Mouse (Mus musculus) embryonic stem cell, embryonic (primary cell): ENCODE data around the gene Mical1.

Experiments used
- CTCF ChIA-PET, 4 experiments: fragments of 300-600 bp in 2 of 4; fragments of 350-600 bp in 2 of 4; sonication (Branson Sonifier 250); formaldehyde crosslinking; loops; one replicate each; lab custom pipeline; 2022; ENCODE audit warnings: inconsistent platforms in 2 of 4; lab: Charles Lee
- POLR2A ChIA-PET, 4 experiments: fragments of 300-600 bp in 2 of 4; fragments of 350-600 bp in 2 of 4; sonication (Branson Sonifier 250); formaldehyde crosslinking; loops; one replicate each; lab custom pipeline; 2022; ENCODE audit warnings: antibody characterized with exemption in 4 of 4, inconsistent platforms in 1 of 4; lab: Charles Lee

Gene Mical1

DNA sequence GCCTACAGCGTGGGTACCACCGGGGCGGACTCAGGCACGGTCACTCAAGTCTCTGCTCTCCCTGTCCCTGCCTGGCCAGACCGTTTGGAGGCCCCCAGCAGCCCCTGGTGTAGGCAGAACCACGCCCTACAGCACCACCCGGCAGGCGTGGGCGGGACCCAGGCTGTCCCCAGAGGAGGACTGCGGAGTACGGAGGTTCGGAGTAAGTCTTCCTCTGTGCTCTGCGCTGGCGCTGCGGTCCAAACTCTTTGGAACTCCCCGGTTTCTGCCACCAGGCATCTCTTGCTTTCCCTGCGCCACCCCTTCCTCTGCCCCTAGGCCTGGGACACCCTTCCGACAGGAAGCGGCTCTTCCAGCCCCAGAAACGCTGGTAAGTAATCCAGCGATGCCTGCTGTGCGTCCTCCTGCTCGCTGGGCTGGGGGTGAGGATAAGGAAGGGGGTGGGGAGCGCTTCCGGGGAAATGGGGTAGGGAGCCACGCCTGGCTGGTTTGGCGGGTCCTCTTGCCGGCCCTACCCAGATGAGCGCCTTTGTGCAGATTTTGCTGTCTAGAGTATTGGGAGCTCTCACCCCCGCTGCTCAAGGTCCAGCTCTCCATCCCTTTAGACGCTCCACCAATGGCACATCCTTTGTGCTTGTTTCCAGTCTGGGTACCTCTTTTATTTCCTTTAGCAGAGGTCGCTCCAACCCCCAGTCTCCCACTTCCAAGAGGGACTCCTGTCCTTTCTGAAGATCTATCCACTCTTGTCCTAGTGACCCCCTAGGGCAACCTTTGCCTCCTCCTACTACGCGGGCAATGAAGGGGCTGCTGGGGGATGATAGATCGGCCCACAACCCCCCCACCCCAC, at the start of gene Mical1:
Gene Mical1, plus strand, starts transcription at position 144 of the 847 bp plus-strand sequence.
- POLR2A ChIA-PET = interaction anchor here in 3 of 4 experiments (0.5 to 15.8 kb wide), 24 partner anchors 9 to 1218 kb away, joined by 3 to 159 read pairs (median 10); partner anchors contain the start of genes Zbtb24 (in 3 of the 3), Cd164 (in 2 of the 3), Ppil6 (in 2 of the 3) and Smpd2 (in 2 of the 3)
- CTCF ChIA-PET = interaction anchor here in 2 of 4 experiments (0.6 to 1.7 kb wide), 4 partner anchors 9 to 172 kb away, joined by 3 to 8 read pairs (median 4); partner anchors contain the start of gene Ak9 (in 1 of the 2)

DNA sequence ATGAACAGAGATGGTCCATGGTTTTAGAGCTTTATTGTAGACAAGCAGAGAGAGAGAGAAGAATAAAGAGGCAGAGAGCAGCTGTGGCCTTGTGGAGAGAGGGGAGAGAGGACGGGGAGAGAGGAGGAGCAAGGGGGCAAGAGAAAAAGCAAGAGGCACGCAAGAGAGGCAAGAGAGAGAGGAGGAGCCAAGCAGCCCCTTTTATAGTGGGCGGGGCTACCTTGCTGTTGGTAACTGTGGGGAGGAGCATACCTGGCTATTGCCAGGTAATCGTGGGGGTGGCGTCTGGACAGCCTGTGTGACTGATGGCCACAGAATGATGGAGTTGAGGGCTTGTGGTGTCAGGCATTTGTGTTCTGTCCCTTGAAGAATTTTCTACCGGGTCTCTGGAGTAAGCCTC, 49.7 kb upstream of the Mical1 start:
- POLR2A ChIA-PET = interaction anchor here in 3 of 4 experiments (0.7 to 1.5 kb wide), 8 partner anchors 8 to 101 kb away, joined by 3 to 8 read pairs (median 4); partner anchors contain the start of gene Cd164 (in 1 of the 3)
- CTCF ChIA-PET = interaction anchor here in 1 of 4 experiments (0.6 kb wide), 1 partner anchor 1083 kb away, joined by 3 read pairs; no protein-coding TSS in a partner anchor

DNA sequence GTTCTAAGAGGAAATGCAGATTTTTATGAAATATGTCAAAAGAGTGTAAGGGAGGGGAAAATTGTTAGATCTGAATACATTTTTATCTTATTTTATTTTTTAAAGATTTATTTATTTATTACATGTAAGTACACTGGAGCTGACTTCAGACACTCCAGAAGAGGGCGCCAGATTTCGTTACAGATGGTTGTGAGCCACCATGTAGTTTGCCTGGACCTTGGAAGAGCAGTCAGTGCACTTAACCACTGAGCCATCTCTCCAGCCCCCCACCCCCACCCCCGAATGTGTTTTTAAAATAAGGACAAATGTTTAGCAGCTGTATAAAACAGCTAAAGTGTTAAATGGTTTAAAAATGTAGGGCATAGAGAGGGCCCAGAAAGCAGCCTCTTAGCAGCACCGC, 41.5 kb upstream of the Mical1 start:
- ChIA-PET POLR2A (interaction anchor here (0.5 to 5.7 kb wide), 49 partner anchors 9 to 1397 kb away, joined by 3 to 134 read pairs (median 5); partner anchors contain the start of genes Cd164 (in 3 of the 4), Zbtb24 (in 3 of the 4), Ak9 (in 2 of the 4) and Fig4 (in 2 of the 4)), CTCF (interaction anchor here (0.5 to 2.1 kb wide), 35 partner anchors 11 to 1808 kb away, joined by 3 to 48 read pairs (median 4); partner anchors contain the start of genes Zbtb24 (in 2 of the 4), Ak9 (in 1 of the 4), Mical1 (in 1 of the 4) and Ppil6 (in 1 of the 4))

DNA sequence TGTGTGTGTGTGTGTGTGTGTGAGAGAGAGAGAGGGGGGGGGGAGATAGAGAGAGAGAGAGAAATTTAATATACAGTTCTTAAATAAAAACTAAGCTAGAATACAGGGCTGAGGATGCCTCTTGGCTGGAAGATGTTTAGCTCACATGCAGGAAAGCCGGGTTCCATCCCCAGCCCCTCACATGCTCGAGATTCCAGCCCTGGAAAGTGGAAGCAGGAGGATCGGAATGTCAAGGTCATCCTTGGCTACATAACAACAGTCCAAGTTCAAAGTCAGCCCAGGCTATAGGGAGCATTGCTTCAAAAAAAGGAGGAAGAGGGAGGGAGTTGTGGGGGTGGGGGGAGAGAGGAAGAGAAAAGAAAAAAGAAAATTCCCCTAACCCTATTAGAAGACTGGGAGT, 41.0 kb upstream of the Mical1 start:
- POLR2A ChIA-PET = interaction anchor here (0.5 to 5.7 kb wide), 57 partner anchors 9 to 1397 kb away, joined by 3 to 134 read pairs (median 5); partner anchors contain the start of genes Cd164 (in 3 of the 4), Zbtb24 (in 3 of the 4), Ak9 (in 2 of the 4) and Fig4 (in 2 of the 4)
- CTCF ChIA-PET = interaction anchor here (0.5 to 2.1 kb wide), 48 partner anchors 11 to 1809 kb away, joined by 3 to 48 read pairs (median 4); partner anchors contain the start of genes Zbtb24 (in 2 of the 4), Ak9 (in 1 of the 4), Mical1 (in 1 of the 4) and Ppil6 (in 1 of the 4)

DNA sequence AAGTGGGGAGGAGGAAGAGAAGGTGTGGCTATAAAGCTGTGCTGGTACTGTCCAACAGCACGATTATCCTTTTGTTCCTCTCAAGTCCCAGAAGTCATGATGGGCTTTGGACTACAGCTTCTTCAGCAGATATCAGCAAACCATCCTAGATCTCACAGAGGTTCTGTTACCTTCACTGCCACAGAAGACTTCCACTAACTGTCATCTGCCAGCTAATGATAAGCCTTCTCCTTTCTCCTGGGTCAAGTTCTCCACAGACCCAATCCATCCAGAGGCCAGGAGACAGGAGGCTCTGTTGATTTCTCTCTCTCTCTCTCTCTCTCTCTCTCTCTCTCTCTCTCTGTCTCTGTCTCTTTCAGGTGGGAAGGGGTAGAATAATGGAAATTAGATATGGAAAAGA, 27.9 kb upstream of the Mical1 start:
- POLR2A ChIA-PET = interaction anchor here in 3 of 4 experiments (0.7 to 10.1 kb wide), 10 partner anchors 12 to 188 kb away, joined by 4 to 134 read pairs (median 36); partner anchors contain the start of genes Cd164 (in 1 of the 3) and Mical1 (in 1 of the 3)
- CTCF ChIA-PET = interaction anchor here in 1 of 4 experiments (3.7 kb wide), 1 partner anchor 14 kb away, joined by 28 read pairs; no protein-coding TSS in a partner anchor

DNA sequence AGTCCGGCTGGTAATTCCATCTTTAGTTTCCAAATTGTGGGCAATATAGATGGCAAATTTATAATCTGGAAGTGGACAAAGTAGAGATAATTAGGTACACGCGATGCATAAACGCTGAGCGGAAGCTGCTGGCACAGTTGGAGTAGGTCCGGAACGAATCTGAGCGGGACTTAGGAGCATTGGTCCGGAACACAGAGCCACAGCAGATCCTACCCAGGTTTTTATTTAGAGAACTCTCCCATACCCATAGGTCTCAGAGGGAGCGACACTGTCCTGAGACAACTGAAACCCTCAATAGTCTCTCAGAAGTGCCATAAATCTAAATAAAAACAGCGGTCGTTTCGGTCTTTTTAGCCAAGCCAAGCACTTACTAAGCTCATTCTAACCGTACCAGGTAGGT, 26.4 kb upstream of the Mical1 start:
- CTCF ChIA-PET = interaction anchor here in 3 of 4 experiments (0.7 to 3.7 kb wide), 9 partner anchors 9 to 378 kb away, joined by 3 to 28 read pairs (median 3); no protein-coding TSS in a partner anchor

DNA sequence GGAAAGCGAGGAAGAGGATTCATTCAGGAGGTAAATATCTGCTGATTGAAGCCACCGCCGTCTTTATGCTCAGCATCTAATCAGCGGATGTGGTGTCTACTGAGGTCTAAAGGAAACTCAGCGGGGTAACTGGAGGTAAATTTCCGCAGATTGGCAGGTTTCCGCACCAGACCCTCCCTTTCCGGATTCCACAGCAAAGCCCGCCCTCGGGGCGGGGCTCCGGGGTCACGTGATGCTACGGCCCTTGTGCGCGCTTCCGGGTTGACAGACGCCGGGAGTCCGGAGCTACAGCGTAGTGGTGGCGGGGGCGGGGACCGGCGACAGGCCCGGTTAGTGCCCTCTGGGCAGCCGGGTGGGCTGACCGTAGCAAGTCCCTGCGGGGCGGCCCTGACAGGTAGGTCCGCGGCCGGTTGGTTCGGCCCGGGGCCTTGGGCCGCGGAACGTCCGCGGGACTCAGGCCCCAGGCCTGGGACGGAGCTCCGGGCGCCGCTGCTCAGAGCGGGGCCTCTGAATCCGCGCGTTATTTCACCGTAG, 25.9 kb upstream of the Mical1 start, which contains the start of gene Zbtb24:
Gene Zbtb24, plus strand, starts transcription at position 247 of the 534 bp plus-strand sequence.
- ChIA-PET POLR2A (interaction anchor here (0.5 to 10.1 kb wide), 62 partner anchors 10 to 1659 kb away, joined by 3 to 134 read pairs (median 6); partner anchors contain the start of genes Cd164 (in 3 of the 4), Mical1 (in 3 of the 4), Ppil6 (in 3 of the 4) and Smpd2 (in 3 of the 4)), CTCF (interaction anchor here in 3 of 4 experiments (0.8 to 3.7 kb wide), 9 partner anchors 9 to 510 kb away, joined by 3 to 28 read pairs (median 3); no protein-coding TSS in a partner anchor)

More for the DNA sequence above, 26.4 kb upstream of the Mical1 start:
- POLR2A ChIA-PET = interaction anchor here (0.5 to 10.1 kb wide), 58 partner anchors 11 to 1201 kb away, joined by 3 to 134 read pairs (median 6); partner anchors contain the start of genes Cd164 (in 3 of the 4), Mical1 (in 3 of the 4), Ppil6 (in 3 of the 4) and Smpd2 (in 3 of the 4)

DNA sequence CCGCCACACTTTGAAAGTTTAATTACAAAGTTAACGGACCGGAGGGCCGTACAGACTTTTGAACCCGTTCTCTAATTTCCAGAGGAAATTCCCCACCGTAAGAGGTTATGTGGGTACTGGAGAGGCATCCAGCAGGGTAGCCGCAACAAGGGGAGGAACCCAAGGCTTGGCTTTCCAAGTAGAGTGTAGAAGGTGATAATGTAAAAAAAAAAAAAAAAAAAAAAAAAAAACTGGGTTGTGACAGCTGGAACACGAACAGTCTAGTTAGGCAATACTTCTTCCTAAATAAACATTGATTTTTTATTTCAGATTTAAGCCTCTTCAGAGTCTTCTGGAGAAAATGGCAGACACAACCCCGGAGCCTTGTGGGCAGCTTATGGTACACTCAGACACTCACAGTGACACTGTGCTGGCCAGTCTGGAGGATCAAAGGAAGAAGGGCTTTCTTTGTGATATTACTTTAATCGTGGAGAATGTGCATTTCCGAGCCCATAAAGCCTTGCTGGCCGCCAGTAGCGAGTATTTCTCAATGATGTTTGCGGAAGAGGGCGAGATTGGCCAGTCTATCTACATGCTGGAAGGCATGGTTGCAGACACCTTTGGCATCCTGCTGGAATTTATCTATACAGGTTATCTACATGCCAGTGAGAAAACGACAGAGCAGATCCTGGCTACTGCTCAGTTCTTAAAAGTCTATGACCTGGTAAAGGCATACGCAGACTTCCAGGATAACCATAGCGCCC, 25.2 kb upstream of the Mical1 start:
- POLR2A ChIA-PET = interaction anchor here (0.6 to 10.1 kb wide), 59 partner anchors 10 to 1203 kb away, joined by 3 to 134 read pairs (median 7); partner anchors contain the start of genes Cd164 (in 3 of the 4), Mical1 (in 3 of the 4), Ppil6 (in 3 of the 4) and Smpd2 (in 3 of the 4)
- CTCF ChIA-PET = interaction anchor here in 3 of 4 experiments (0.7 to 3.7 kb wide), 8 partner anchors 8 to 510 kb away, joined by 3 to 28 read pairs (median 3); no protein-coding TSS in a partner anchor

DNA sequence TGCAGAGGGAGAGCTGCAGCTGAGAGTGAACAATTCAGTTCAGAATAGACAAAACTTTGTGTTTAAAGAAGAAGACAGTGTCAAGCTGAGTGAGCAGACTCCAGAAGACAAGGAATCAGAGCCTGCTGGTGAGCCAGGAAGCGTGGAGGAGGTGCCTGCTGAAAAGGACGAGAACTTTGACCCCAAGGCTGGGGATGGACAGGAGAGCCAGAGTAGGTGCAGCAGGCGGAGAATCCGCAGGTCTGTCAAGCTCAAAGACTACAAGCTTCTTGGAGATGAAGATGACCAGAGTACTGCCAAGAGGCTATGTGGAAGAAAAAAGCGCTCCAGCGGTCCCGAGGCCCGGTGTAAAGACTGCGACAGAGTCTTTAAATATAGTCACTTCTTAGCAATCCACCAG, 24.5 kb upstream of the Mical1 start:
- CTCF ChIA-PET = interaction anchor here in 1 of 4 experiments (3.7 kb wide), 1 partner anchor 17 kb away, joined by 28 read pairs; no protein-coding TSS in a partner anchor

DNA sequence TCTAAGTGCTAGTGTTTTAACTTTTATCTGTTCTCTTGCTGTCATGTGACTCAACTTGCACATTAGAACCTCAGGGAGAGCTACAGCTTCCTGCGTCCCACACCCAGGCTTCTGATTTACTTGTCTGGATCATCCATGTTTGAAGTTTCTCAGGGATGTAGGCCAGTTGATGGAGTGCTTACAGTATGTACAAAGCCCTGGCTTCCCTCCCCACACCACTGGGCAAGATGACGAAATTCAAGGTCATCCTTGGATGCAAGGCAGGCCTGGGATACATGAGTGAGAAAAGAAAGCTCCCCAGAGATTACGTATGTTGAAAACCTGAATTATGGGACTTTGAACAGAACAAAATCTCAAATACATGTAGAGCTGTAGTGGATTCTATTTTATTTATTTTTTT, 23.3 kb upstream of the Mical1 start:
- ChIA-PET CTCF (interaction anchor here in 1 of 4 experiments (0.7 kb wide), 1 partner anchor 29 kb away, joined by 3 read pairs; no protein-coding TSS in a partner anchor), POLR2A (interaction anchor here in 3 of 4 experiments (0.8 to 13.5 kb wide), 17 partner anchors 8 to 150 kb away, joined by 3 to 159 read pairs (median 7); partner anchors contain the start of genes Cd164 (in 2 of the 3), Mical1 (in 2 of the 3) and Fig4 (in 1 of the 3))

More for the DNA sequence above, 24.5 kb upstream of the Mical1 start:
- POLR2A ChIA-PET = interaction anchor here in 3 of 4 experiments (0.8 to 10.1 kb wide), 17 partner anchors 9 to 71 kb away, joined by 3 to 134 read pairs (median 31); partner anchors contain the start of genes Cd164 (in 2 of the 3) and Mical1 (in 2 of the 3)

DNA sequence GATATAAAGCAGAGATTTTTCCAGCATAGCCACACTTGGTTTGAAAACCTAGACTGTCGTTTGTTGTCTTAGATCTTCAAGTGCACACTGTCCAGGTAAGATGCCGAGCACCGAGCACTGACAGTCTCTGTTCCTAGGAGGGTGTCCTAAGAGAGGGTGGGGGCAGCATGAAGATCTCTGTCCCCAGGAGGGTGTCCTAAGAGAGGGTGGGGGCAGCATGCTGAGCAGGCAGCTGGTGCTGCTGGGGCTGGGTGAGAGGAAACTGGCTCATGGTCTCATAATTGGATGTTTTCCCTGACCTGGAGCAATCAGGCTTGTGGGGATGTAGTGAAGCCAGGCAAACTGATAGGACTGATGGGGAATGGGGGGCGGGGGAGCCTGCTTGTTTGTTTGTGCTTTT, 16.1 kb upstream of the Mical1 start:
- ChIA-PET POLR2A (interaction anchor here in 3 of 4 experiments (0.7 to 13.5 kb wide), 11 partner anchors 9 to 41 kb away, joined by 3 to 159 read pairs (median 12); partner anchors contain the start of genes Zbtb24 (in 3 of the 3), Mical1 (in 2 of the 3), Ppil6 (in 1 of the 3) and Smpd2 (in 1 of the 3)), CTCF (interaction anchor here in 2 of 4 experiments (0.6 to 1.1 kb wide), 3 partner anchors 22 to 156 kb away, joined by 3 read pairs; partner anchors contain the start of gene Ak9 (in 1 of the 2))

DNA sequence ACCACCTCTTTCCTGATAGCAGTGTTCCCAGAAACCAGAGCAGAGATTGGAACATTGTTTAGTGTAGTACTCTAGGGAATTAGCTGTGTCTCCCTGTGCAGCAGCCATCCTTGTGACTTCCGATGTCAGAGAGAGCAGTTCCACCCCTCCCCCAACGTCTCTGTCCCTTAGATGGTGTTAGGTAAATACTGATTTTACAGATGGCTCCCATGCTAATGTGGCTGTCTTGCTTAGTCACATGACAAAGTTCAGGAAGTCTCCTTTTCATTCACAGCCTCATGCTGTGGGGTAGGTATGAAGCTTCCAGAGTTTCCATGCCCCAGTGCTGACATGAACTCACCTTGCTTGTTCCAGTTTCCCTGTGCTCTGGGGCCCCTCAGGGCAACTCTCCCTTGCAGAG, 15.6 kb upstream of the Mical1 start:
- ChIA-PET POLR2A (interaction anchor here in 3 of 4 experiments (0.7 to 13.5 kb wide), 12 partner anchors 9 to 29 kb away, joined by 3 to 159 read pairs (median 11); partner anchors contain the start of genes Zbtb24 (in 3 of the 3), Mical1 (in 2 of the 3), Ppil6 (in 1 of the 3) and Smpd2 (in 1 of the 3)), CTCF (interaction anchor here in 2 of 4 experiments (0.5 to 1.0 kb wide), 2 partner anchors 21 to 25 kb away, joined by 3 read pairs; no protein-coding TSS in a partner anchor)

DNA sequence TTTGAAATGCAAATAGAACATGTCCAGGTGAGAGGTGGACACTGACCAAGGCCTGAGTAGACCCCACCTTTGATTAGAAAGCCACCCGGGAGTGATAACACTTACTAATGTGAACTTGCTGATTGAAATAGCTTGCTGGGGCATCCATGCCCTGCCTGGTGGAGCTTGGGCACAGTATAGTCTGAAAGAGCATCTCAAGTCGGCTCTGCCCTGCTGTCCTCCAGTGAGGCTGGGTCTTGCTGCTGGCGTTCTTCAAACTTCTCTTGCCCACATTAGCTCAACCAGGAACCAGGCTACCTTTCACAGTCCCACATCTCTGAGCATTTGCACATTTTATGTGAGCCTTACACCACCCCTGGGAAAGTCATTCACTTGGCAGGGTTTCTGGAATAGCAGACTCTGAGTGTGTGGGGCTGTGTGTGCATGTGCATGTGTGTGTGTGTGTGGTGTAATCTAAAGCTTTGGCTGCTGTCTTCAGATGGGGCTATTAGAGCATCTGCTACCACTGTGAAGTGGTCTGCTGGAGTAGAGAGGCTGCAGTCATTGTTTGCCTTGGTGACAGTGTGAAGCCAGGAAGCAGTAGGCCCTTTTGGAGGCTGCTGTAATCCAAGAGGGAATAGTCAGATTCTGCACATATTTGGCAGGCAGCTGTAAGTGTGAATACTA, 14.9 kb upstream of the Mical1 start:
- ChIA-PET CTCF (interaction anchor here in 2 of 4 experiments (0.5 to 1.0 kb wide), 3 partner anchors 10 to 26 kb away, joined by 3 to 4 read pairs (median 3); no protein-coding TSS in a partner anchor), POLR2A (interaction anchor here (0.7 to 13.5 kb wide), 17 partner anchors 7 to 45 kb away, joined by 3 to 159 read pairs (median 9); partner anchors contain the start of genes Zbtb24 (in 4 of the 4), Mical1 (in 2 of the 4), Ppil6 (in 1 of the 4) and Smpd2 (in 1 of the 4))

DNA sequence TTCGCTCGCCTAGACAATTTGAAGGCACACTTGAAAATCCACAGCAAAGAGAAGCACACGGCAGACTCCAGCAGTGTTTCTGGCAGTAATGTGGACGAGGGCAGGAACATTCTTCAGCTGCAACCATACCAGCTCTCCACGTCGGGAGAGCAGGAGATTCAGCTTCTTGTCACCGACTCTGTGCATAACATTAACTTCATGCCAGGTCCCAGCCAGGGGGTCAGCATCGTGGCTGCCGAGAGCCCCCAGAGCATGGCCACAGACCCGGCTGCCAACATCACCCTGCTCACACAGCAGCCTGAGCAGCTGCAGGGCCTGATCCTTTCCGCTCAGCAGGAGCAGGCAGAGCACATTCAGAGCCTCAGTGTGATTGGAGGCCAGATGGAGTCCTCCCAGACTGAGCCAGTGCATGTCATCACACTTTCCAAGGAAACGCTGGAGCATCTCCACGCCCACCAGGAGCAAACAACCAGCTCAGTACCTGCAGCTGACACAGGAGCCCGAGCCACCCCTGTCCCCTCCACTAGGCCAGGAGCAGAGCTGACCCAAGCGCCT, 11.6 kb upstream of the Mical1 start:
- ChIA-PET CTCF (interaction anchor here in 1 of 4 experiments (1.1 kb wide), 1 partner anchor 41 kb away, joined by 4 read pairs; no protein-coding TSS in a partner anchor), POLR2A (interaction anchor here in 3 of 4 experiments (0.6 to 13.5 kb wide), 21 partner anchors 9 to 1206 kb away, joined by 3 to 159 read pairs (median 5); partner anchors contain the start of genes Zbtb24 (in 3 of the 3), Cd164 (in 2 of the 3), Mical1 (in 2 of the 3) and Ppil6 (in 1 of the 3))
